Mouse (Mus musculus): ENCODE data around the gene Arhgap22. TPM values are rescaled to one million over a fixed set of nuclear protein-coding genes. Genes with fewer than 3 reads are reported as not detected.

Gene Arhgap22
- polyA plus RNA-seq, 1 experiment from 2014 or later, result 5.3 TPM

DNA sequence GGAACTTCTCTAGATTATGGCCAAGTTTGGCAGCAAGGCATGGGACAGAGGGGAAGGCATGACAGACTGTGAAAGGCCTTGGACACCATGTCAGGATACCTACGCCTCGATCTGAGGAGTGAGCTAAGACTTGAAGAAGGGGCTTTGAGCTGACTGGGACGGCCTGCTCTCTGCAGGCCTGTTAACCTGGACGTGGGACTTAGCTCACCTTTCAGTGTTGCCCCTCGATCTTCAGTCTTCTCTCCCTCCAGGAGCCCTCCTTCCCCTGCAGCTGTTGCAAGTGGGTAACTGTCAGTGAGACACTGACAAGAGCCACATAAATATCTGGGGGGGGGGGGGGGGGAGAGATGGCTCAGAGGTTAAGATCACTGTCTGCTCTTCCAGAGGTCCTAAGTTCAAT is 34.9 kb downstream of the Arhgap22 start:
- Histone ChIP-seq H3K9me3 (ENCODE audit: control insufficient read depth, low read length) (no peaks in the 10 kb centered on the region), H3K4me2 (ENCODE audit: low read length) (no peak overlapping the region), H3K27me3 (replicated peaks; ENCODE audit: control insufficient read depth, insufficient read depth, low read length) (no peaks in the 10 kb centered on the region), H3K4me3 (ENCODE audit: low read depth, low read length) (no peak overlapping the region), H3K27ac (ENCODE audit: low read depth) (no peak overlapping the region), H3K4me1 (replicated peaks; ENCODE audit: control insufficient read depth, insufficient read depth, low read length) (0 out of 2 replicates have a peak, but pooled peaks cover 8% of the 10 kb centered on the region), H3K36me3 (ENCODE audit: control insufficient read depth, insufficient read depth, low read length) (no peaks in the 10 kb centered on the region), H3K9ac (ENCODE audit: low read length) (no peak overlapping the region)
- 81% methylated on average over 5 of the region's 5 CpGs for WGBS
- ATAC-seq (replicated peaks; ENCODE audit: low FRiP score, low TSS enrichment, low read depth) (no peak), DNase-seq (ENCODE audit: low spot score) (no peak)

DNA sequence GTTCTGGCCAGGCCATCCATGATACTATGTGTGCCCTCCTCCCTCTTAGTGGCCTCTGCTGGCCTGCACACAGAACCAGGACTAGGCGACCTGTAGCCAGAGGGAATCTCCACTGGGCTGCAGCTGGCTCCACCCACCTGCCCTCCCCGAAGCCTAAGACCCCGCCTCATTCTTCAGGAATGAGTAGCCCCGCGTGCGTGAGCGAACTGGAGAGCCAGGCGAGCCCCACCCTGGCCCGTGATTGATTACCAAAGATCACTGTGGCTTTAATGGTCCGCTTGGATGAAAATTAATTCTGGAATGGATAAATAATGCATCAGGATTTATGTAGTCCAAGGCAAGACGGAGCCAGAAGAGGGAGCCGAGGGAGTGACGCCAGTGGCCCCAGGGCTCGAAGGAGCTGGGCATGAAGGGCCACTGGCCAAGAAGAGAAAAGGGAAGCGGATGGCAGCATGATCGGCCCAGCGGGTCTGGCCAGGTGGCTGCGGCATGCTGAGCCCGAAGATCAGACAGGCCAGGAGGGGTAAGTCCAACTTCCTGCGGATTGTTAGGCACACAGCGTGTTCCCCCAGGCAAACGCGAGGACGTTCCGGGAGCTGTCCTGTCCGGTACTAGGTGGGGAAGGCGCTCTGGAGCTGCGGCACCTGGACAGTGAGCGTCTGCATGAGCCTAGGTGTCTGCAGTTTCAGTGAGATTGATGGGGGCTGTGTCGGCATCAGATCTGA is 36.6 kb downstream of the Arhgap22 start:
- WGBS, result under 1% methylated on average over 30 of the region's 30 CpGs
- H3K4me3 ChIP-seq (ENCODE audit: low read depth, low read length), result peak overlapping the region; percentile 36
- ATAC-seq (replicated peaks; ENCODE audit: low FRiP score, low TSS enrichment, low read depth) (peak; percentile 84), DNase-seq (ENCODE audit: low spot score) (peak; percentile 73)
- H3K27me3 ChIP-seq (replicated peaks; ENCODE audit: control insufficient read depth, insufficient read depth, low read length), result no peaks in the 10 kb centered on the region
- no peaks in the 10 kb centered on the region for H3K36me3 ChIP-seq (ENCODE audit: control insufficient read depth, insufficient read depth, low read length)
- H3K4me2 ChIP-seq (ENCODE audit: low read length), result peak overlapping the region; percentile 93
- no peak overlapping the region for H3K27ac ChIP-seq (ENCODE audit: low read depth)
- H3K9ac ChIP-seq (ENCODE audit: low read length), result peak overlapping the region; percentile 32
- 0 out of 2 replicates have a peak, but pooled peaks cover 8% of the 10 kb centered on the region for H3K4me1 ChIP-seq (replicated peaks; ENCODE audit: control insufficient read depth, insufficient read depth, low read length)
- H3K9me3 ChIP-seq (ENCODE audit: control insufficient read depth, low read length), result no peaks in the 10 kb centered on the region

DNA sequence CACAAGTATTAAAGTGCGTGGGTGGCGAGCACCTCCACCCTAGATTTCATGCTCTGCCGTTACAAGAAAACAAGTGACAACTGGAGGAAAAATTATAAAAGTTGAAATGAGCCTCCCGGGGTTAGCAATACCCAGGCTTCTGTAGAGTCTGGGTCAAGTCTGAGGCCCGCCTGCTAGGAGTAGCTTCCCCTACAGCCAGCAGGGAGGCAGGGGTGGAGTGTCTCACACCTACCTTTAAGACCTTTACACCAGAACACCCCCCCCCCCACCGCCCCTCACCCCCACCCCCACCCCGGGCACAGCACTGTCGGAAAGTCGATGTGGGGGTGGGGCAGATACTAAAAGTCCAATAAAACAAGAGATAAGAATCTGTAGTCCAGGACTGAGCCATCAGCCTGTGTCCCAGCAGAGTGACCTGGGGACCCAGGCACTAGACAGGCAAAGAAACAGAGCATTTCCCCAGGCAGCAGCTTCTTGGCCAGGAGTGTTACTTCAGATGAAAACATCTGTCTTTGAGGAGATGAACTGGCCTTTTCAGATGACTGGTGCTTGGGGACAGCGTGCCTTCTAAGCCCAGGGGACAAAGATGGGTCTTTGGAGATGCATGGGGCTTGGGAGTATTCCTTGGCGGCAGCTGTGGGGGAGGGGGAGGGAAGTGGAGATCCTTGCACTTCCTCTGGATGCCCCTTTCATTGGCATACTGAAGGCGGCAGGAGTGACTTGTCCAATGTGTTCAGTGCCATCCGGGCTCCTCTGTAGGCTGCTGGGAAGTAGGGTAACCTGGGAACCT is 37.3 kb downstream of the Arhgap22 start:
- ATAC-seq (replicated peaks; ENCODE audit: low FRiP score, low TSS enrichment, low read depth), result peak; percentile 36; the same call in 1 of the 2 replicates
- peak; percentile 54 for DNase-seq (ENCODE audit: low spot score)
- 0 out of 2 replicates have a peak, but pooled peaks cover 8% of the 10 kb centered on the region for H3K4me1 ChIP-seq (replicated peaks; ENCODE audit: control insufficient read depth, insufficient read depth, low read length)
- H3K27ac ChIP-seq (ENCODE audit: low read depth), result no peak overlapping the region
- peak overlapping the region; percentile 36; the same call in 1 of the 2 replicates for H3K4me3 ChIP-seq (ENCODE audit: low read depth, low read length)
- peak overlapping the region; percentile 32 for H3K9ac ChIP-seq (ENCODE audit: low read length)
- H3K4me2 ChIP-seq (ENCODE audit: low read length), result peak overlapping the region; percentile 93
- no peaks in the 10 kb centered on the region for H3K27me3 ChIP-seq (replicated peaks; ENCODE audit: control insufficient read depth, insufficient read depth, low read length)
- no peaks in the 10 kb centered on the region for H3K9me3 ChIP-seq (ENCODE audit: control insufficient read depth, low read length)
- no peaks in the 10 kb centered on the region for H3K36me3 ChIP-seq (ENCODE audit: control insufficient read depth, insufficient read depth, low read length)
- WGBS, result 7% methylated on average over 13 of the region's 13 CpGs

DNA sequence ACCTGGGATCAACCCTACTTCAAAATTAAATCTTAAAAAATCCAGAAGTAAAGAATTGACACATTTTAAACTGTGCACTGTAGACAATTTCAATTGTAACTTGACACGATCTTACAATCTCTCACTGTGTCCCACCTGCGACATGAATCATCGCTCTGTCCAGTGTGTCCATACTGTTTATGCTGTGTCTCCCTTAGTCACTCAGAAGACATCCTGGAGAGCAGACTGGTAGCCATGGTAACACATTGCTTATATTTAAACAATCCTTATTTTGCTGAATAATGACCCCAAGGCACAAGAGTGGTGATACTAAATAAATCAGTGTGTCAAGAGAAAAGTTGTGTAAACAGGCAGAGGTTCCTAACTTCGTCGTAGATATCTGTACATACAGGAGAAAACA is 44.4 kb downstream of the Arhgap22 start:
- H3K4me1 ChIP-seq (replicated peaks; ENCODE audit: control insufficient read depth, insufficient read depth, low read length), result no peaks in the 10 kb centered on the region
- H3K4me2 ChIP-seq (ENCODE audit: low read length), result no peak overlapping the region
- H3K36me3 ChIP-seq (ENCODE audit: control insufficient read depth, insufficient read depth, low read length), result no peaks in the 10 kb centered on the region
- WGBS, result 41% methylated on average over 5 of the region's 5 CpGs
- no peak overlapping the region for H3K27ac ChIP-seq (ENCODE audit: low read depth)
- no peak for DNase-seq (ENCODE audit: low spot score)
- no peak overlapping the region for H3K4me3 ChIP-seq (ENCODE audit: low read depth, low read length)
- no peaks in the 10 kb centered on the region for H3K27me3 ChIP-seq (replicated peaks; ENCODE audit: control insufficient read depth, insufficient read depth, low read length)
- ATAC-seq (replicated peaks; ENCODE audit: low FRiP score, low TSS enrichment, low read depth), result no peak
- H3K9ac ChIP-seq (ENCODE audit: low read length), result no peak overlapping the region
- H3K9me3 ChIP-seq (ENCODE audit: control insufficient read depth, low read length), result no peaks in the 10 kb centered on the region

DNA sequence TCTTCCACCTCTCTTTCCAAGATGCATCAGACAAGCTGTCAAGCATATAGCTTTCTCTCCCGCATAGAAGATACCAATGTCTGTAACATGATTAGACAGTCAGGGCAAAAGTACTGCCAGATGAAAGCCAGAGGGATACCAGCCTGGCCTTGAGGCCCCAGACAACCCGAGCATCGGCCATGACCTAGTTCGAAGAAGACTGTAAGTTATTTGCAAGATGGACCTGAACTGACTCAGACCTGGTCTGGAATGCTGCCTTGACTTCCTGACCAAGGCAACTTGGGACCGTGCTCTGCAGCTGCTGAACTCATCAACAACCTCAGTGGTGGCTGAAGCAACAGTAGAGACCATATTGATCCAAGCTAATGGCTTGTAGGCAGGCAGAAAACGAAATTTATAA is 46.3 kb downstream of the Arhgap22 start:
- Histone ChIP-seq H3K27me3 (replicated peaks; ENCODE audit: control insufficient read depth, insufficient read depth, low read length) (no peaks in the 10 kb centered on the region), H3K36me3 (ENCODE audit: control insufficient read depth, insufficient read depth, low read length) (no peaks in the 10 kb centered on the region), H3K9ac (ENCODE audit: low read length) (no peak overlapping the region), H3K4me2 (ENCODE audit: low read length) (no peak overlapping the region), H3K4me1 (replicated peaks; ENCODE audit: control insufficient read depth, insufficient read depth, low read length) (no peaks in the 10 kb centered on the region), H3K9me3 (ENCODE audit: control insufficient read depth, low read length) (no peaks in the 10 kb centered on the region), H3K27ac (ENCODE audit: low read depth) (no peak overlapping the region), H3K4me3 (ENCODE audit: low read depth, low read length) (no peak overlapping the region)
- ATAC-seq (replicated peaks; ENCODE audit: low FRiP score, low TSS enrichment, low read depth) (no peak), DNase-seq (ENCODE audit: low spot score) (no peak)
- 85% methylated on average over 6 of the region's 6 CpGs for WGBS

DNA sequence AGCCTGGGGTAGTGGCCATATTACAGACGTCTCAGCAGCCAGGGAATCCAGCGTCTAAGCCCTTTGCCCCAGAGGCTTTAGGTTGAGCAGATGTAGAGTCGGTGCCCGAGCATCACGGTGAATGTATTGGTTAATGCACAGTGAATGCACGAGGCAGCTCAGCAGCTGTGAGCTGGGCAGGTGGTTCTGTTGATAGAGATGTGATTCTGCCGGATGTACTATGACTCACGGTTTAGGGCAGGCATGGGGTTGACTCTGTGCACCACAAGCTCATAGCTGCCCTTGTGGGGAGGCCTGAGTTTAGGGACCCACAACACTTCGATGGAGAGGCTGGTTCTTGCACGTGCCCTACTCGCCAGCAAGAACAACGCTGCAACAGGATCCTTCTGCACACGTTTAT is 51.0 kb downstream of the Arhgap22 start:
- no peaks in the 10 kb centered on the region for H3K4me1 ChIP-seq (replicated peaks; ENCODE audit: control insufficient read depth, insufficient read depth, low read length)
- H3K9ac ChIP-seq (ENCODE audit: low read length), result no peak overlapping the region
- WGBS, result 94% methylated on average over 13 of the region's 13 CpGs
- 0 out of 2 replicates have a peak, but pooled peaks cover 3% of the 10 kb centered on the region for H3K9me3 ChIP-seq (ENCODE audit: control insufficient read depth, low read length)
- H3K4me3 ChIP-seq (ENCODE audit: low read depth, low read length), result no peak overlapping the region
- no peak overlapping the region for H3K4me2 ChIP-seq (ENCODE audit: low read length)
- H3K27ac ChIP-seq (ENCODE audit: low read depth), result no peak overlapping the region
- H3K36me3 ChIP-seq (ENCODE audit: control insufficient read depth, insufficient read depth, low read length), result no peaks in the 10 kb centered on the region
- ATAC-seq (replicated peaks; ENCODE audit: low FRiP score, low TSS enrichment, low read depth) (no peak), DNase-seq (ENCODE audit: low spot score) (no peak)
- H3K27me3 ChIP-seq (replicated peaks; ENCODE audit: control insufficient read depth, insufficient read depth, low read length), result no peaks in the 10 kb centered on the region

DNA sequence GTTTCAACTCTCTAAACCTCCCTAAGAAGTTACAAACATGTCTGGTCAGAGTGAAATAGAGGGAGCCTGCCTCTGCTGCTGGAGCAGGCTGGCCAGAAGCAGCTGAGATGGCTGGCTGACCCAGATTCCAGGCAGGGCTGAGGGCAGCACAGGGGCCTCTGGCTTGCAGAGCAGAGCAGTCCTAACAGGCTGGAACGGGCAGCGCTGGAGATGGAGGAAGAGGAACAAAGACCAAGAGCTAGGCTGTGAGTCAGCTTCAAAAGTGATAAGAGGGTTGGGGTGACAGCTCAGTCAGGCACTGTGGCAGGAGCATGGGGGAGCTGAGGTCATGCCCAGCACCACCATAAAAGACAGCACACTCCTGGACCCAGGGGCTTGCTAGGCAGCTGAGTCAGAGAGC is 62.4 kb downstream of the Arhgap22 start:
- H3K9me3 ChIP-seq (ENCODE audit: control insufficient read depth, low read length), result no peaks in the 10 kb centered on the region
- no peaks in the 10 kb centered on the region for H3K27me3 ChIP-seq (replicated peaks; ENCODE audit: control insufficient read depth, insufficient read depth, low read length)
- H3K9ac ChIP-seq (ENCODE audit: low read length), result no peak overlapping the region
- DNase-seq (ENCODE audit: low spot score) (no peak), ATAC-seq (replicated peaks; ENCODE audit: low FRiP score, low TSS enrichment, low read depth) (no peak)
- H3K36me3 ChIP-seq (ENCODE audit: control insufficient read depth, insufficient read depth, low read length), result no peaks in the 10 kb centered on the region
- WGBS, result 67% methylated on average over 2 of the region's 2 CpGs
- no peak overlapping the region for H3K4me2 ChIP-seq (ENCODE audit: low read length)
- no peaks in the 10 kb centered on the region for H3K4me1 ChIP-seq (replicated peaks; ENCODE audit: control insufficient read depth, insufficient read depth, low read length)
- no peak overlapping the region for H3K4me3 ChIP-seq (ENCODE audit: low read depth, low read length)
- no peak overlapping the region for H3K27ac ChIP-seq (ENCODE audit: low read depth)

DNA sequence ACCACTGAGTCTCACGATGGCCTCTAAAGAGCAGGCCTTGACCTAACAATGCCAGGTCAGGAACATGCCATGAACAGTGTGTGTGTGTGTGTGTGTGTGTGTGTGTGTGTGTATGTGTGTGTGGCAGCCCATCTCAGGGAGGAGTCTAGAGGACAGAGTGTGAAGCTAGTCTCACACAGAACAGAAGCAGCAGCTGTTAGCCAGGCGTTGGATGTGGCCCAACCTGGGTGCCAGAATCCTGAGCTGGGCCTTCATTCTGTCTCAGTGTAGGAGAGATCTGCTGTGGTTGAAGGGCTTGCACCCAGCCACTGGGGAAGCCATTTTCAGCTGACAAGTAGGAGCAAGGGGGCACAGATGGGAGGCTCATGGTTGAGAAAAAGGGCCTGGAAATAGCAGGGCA is 64.5 kb downstream of the Arhgap22 start:
- no peaks in the 10 kb centered on the region for H3K36me3 ChIP-seq (ENCODE audit: control insufficient read depth, insufficient read depth, low read length)
- H3K4me2 ChIP-seq (ENCODE audit: low read length), result no peak overlapping the region
- H3K4me3 ChIP-seq (ENCODE audit: low read depth, low read length), result no peak overlapping the region
- H3K9ac ChIP-seq (ENCODE audit: low read length), result no peak overlapping the region
- WGBS, result 77% methylated on average over 2 of the region's 2 CpGs
- no peaks in the 10 kb centered on the region for H3K27me3 ChIP-seq (replicated peaks; ENCODE audit: control insufficient read depth, insufficient read depth, low read length)
- H3K27ac ChIP-seq (ENCODE audit: low read depth), result no peak overlapping the region
- H3K9me3 ChIP-seq (ENCODE audit: control insufficient read depth, low read length), result no peaks in the 10 kb centered on the region
- ATAC-seq (replicated peaks; ENCODE audit: low FRiP score, low TSS enrichment, low read depth) (no peak), DNase-seq (ENCODE audit: low spot score) (no peak)
- H3K4me1 ChIP-seq (replicated peaks; ENCODE audit: control insufficient read depth, insufficient read depth, low read length), result no peaks in the 10 kb centered on the region
